Mouse (Mus musculus): Measurements from ENCODE around the gene Prepl. TPM values are rescaled to one million over a fixed set of nuclear protein-coding genes. Genes with fewer than 3 reads are reported as not detected.

Prepl gene
- 33.7 TPM for polyA plus RNA-seq (2015; fragmentation: Illumina TruSeq; extraction: RNeasy Lipid Tissue Mini Kit (QIAGEN cat#74804); ENCODE audit: insufficient read depth, low replicate concordance)

GRCm38 (mm10) chr17:85090120-85091099 is at the start of gene Prepl, which contains the start of gene Camkmt:
Gene Prepl (minus strand): TSS chr17:85090241.
Gene Camkmt (plus strand): TSS chr17:85090552.

GRCm38 (mm10) chr17:85028093-85028739 is 61.8 kb downstream of the Prepl start, which contains the start of gene Slc3a1:
Gene Slc3a1 (plus strand): TSS chr17:85028376.

Other genes with a start within 250 kb of the Prepl start
- gene Ppm1b, start 133.5 kb downstream of the Prepl start, polyA plus RNA-seq (2015; fragmentation: Illumina TruSeq; extraction: RNeasy Lipid Tissue Mini Kit (QIAGEN cat#74804); ENCODE audit: insufficient read depth, low replicate concordance) = 97.8 TPM
- gene Slc3a1, start 61.9 kb downstream of the Prepl start, polyA plus RNA-seq (2015; fragmentation: Illumina TruSeq; extraction: RNeasy Lipid Tissue Mini Kit (QIAGEN cat#74804); ENCODE audit: insufficient read depth, low replicate concordance) = 0.88 TPM
- gene Camkmt, start 311 bp upstream of the Prepl start, polyA plus RNA-seq (2015; fragmentation: Illumina TruSeq; extraction: RNeasy Lipid Tissue Mini Kit (QIAGEN cat#74804); ENCODE audit: insufficient read depth, low replicate concordance) = 7.4 TPM

Measured in spleen, adult 10 weeks (tissue).